Mouse (Mus musculus): Measurements from ENCODE around the gene Slc2a8. TPM values are rescaled to one million over a fixed set of nuclear protein-coding genes. Genes with fewer than 3 reads are reported as not detected.
A peak's percentile ranks its signal among the peaks of the same experiment; 100 is the strongest.

The Slc2a8 gene
- polyA plus RNA-seq, 1 experiment from 2014 or later, result 17.6 TPM

GRCm38 (mm10) chr2:32966689-32967631 is 14.9 kb downstream of the Slc2a8 start:
- H3K4me1 ChIP-seq (ENCODE audit: control insufficient read depth, insufficient read depth, low read length), result peaks cover 24% of the 10 kb centered on the region
- WGBS, result under 1% methylated on average over 55 of the region's 55 CpGs
- H3K36me3 ChIP-seq (ENCODE audit: control insufficient read depth, insufficient read depth, low read length), result peaks cover 12% of the 10 kb centered on the region
- H3K27me3 ChIP-seq (ENCODE audit: control insufficient read depth, insufficient read depth, low read length), result no peaks in the 10 kb centered on the region
- peak overlapping the region; percentile 69 for H3K4me2 ChIP-seq (ENCODE audit: low read depth, low read length)
- peak overlapping the region; percentile 95 for H3K27ac ChIP-seq (ENCODE audit: low read depth, low read length)
- H3K4me3 ChIP-seq (ENCODE audit: low read depth, low read length), result peak overlapping the region; percentile 57
- H3K9me3 ChIP-seq (ENCODE audit: control insufficient read depth, low read length), result no peaks in the 10 kb centered on the region
- ATAC-seq (ENCODE audit: low read depth), result peak; percentile 92
- peak overlapping the region; percentile 78 for H3K9ac ChIP-seq (replicated peaks; ENCODE audit: low read depth, low read length)

GRCm38 (mm10) chr2:32966184-32966688 is 15.6 kb downstream of the Slc2a8 start:
- H3K4me2 ChIP-seq (ENCODE audit: low read depth, low read length), result peak overlapping the region; percentile 69
- ATAC-seq (ENCODE audit: low read depth), result peak; percentile 26
- peak overlapping the region; percentile 57 for H3K4me3 ChIP-seq (ENCODE audit: low read depth, low read length)
- H3K9ac ChIP-seq (replicated peaks; ENCODE audit: low read depth, low read length), result peak overlapping the region; percentile 78
- no peaks in the 10 kb centered on the region for H3K27me3 ChIP-seq (ENCODE audit: control insufficient read depth, insufficient read depth, low read length)
- H3K4me1 ChIP-seq (ENCODE audit: control insufficient read depth, insufficient read depth, low read length), result peaks cover 24% of the 10 kb centered on the region
- no peaks in the 10 kb centered on the region for H3K9me3 ChIP-seq (ENCODE audit: control insufficient read depth, low read length)
- peaks cover 12% of the 10 kb centered on the region for H3K36me3 ChIP-seq (ENCODE audit: control insufficient read depth, insufficient read depth, low read length)
- peak overlapping the region; percentile 95 for H3K27ac ChIP-seq (ENCODE audit: low read depth, low read length)
- WGBS, result 11% methylated on average over 13 of the region's 13 CpGs

- H3K4me3 ChIP-seq (ENCODE audit: low read depth, low read length), result no peak overlapping the region
- H3K27me3 ChIP-seq (ENCODE audit: control insufficient read depth, insufficient read depth, low read length), result no peaks in the 10 kb centered on the region
- peaks cover 12% of the 10 kb centered on the region for H3K36me3 ChIP-seq (ENCODE audit: control insufficient read depth, insufficient read depth, low read length)
- no peak overlapping the region for H3K27ac ChIP-seq (ENCODE audit: low read depth, low read length)
- peaks cover 28% of the 10 kb centered on the region for H3K4me1 ChIP-seq (ENCODE audit: control insufficient read depth, insufficient read depth, low read length)
- H3K9me3 ChIP-seq (ENCODE audit: control insufficient read depth, low read length), result no peaks in the 10 kb centered on the region
- no peak overlapping the region for H3K9ac ChIP-seq (replicated peaks; ENCODE audit: low read depth, low read length)
- H3K4me2 ChIP-seq (ENCODE audit: low read depth, low read length), result peak overlapping the region; percentile 69; the same call in 1 of the 2 replicates
- 16% methylated on average over 7 of the region's 7 CpGs for WGBS
- no peak for ATAC-seq (ENCODE audit: low read depth)
Observed at GRCm38 (mm10) chr2:32965511-32966183, 16.2 kb downstream of the Slc2a8 start.

- Histone ChIP-seq H3K4me1 (ENCODE audit: control insufficient read depth, insufficient read depth, low read length) (peaks cover 30% of the 10 kb centered on the region), H3K4me2 (ENCODE audit: low read depth, low read length) (no peak overlapping the region)
Observed at GRCm38 (mm10) chr2:32964659-32965457, 17.0 kb downstream of the Slc2a8 start.

GRCm38 (mm10) chr2:32963981-32964380 is 17.9 kb downstream of the Slc2a8 start:
- H3K4me2 ChIP-seq (ENCODE audit: low read depth, low read length), result no peak overlapping the region
- no peak overlapping the region for H3K4me3 ChIP-seq (ENCODE audit: low read depth, low read length)
- no peak for ATAC-seq (ENCODE audit: low read depth)
- H3K4me1 ChIP-seq (ENCODE audit: control insufficient read depth, insufficient read depth, low read length), result peaks cover 30% of the 10 kb centered on the region
- no peak overlapping the region for H3K27ac ChIP-seq (ENCODE audit: low read depth, low read length)
- H3K36me3 ChIP-seq (ENCODE audit: control insufficient read depth, insufficient read depth, low read length), result peaks cover 12% of the 10 kb centered on the region
- no peak overlapping the region for H3K9ac ChIP-seq (replicated peaks; ENCODE audit: low read depth, low read length)
- H3K9me3 ChIP-seq (ENCODE audit: control insufficient read depth, low read length), result no peaks in the 10 kb centered on the region
- whole genome bisulfite sequencing, result 86% methylated on average over 1 of the region's 1 CpGs
- no peaks in the 10 kb centered on the region for H3K27me3 ChIP-seq (ENCODE audit: control insufficient read depth, insufficient read depth, low read length)

More at GRCm38 (mm10) chr2:32964659-32965457, 17.0 kb downstream of the Slc2a8 start:
- no peak for ATAC-seq (ENCODE audit: low read depth)
- WGBS, result 30% methylated on average over 10 of the region's 10 CpGs
- no peaks in the 10 kb centered on the region for H3K27me3 ChIP-seq (ENCODE audit: control insufficient read depth, insufficient read depth, low read length)
- no peak overlapping the region for H3K9ac ChIP-seq (replicated peaks; ENCODE audit: low read depth, low read length)
- H3K36me3 ChIP-seq (ENCODE audit: control insufficient read depth, insufficient read depth, low read length), result peaks cover 12% of the 10 kb centered on the region
- H3K27ac ChIP-seq (ENCODE audit: low read depth, low read length), result no peak overlapping the region
- H3K4me3 ChIP-seq (ENCODE audit: low read depth, low read length), result no peak overlapping the region
- H3K9me3 ChIP-seq (ENCODE audit: control insufficient read depth, low read length), result no peaks in the 10 kb centered on the region

GRCm38 (mm10) chr2:32963544-32963943 is 18.3 kb downstream of the Slc2a8 start:
- no peak overlapping the region for H3K4me3 ChIP-seq (ENCODE audit: low read depth, low read length)
- H3K27me3 ChIP-seq (ENCODE audit: control insufficient read depth, insufficient read depth, low read length), result no peaks in the 10 kb centered on the region
- H3K4me2 ChIP-seq (ENCODE audit: low read depth, low read length), result no peak overlapping the region
- WGBS, result 78% methylated on average over 4 of the region's 4 CpGs
- peaks cover 30% of the 10 kb centered on the region for H3K4me1 ChIP-seq (ENCODE audit: control insufficient read depth, insufficient read depth, low read length)
- peaks cover 12% of the 10 kb centered on the region for H3K36me3 ChIP-seq (ENCODE audit: control insufficient read depth, insufficient read depth, low read length)
- H3K9ac ChIP-seq (replicated peaks; ENCODE audit: low read depth, low read length), result no peak overlapping the region
- H3K27ac ChIP-seq (ENCODE audit: low read depth, low read length), result no peak overlapping the region
- no peaks in the 10 kb centered on the region for H3K9me3 ChIP-seq (ENCODE audit: control insufficient read depth, low read length)
- ATAC-seq (ENCODE audit: low read depth), result no peak

- 10% methylated on average over 9 of the region's 9 CpGs for WGBS
- Histone ChIP-seq H3K9me3 (ENCODE audit: control insufficient read depth, low read length) (no peaks in the 10 kb centered on the region), H3K27me3 (ENCODE audit: control insufficient read depth, insufficient read depth, low read length) (no peaks in the 10 kb centered on the region), H3K4me1 (ENCODE audit: control insufficient read depth, insufficient read depth, low read length) (peaks cover 28% of the 10 kb centered on the region), H3K4me2 (ENCODE audit: low read depth, low read length) (peak overlapping the region; percentile 99), H3K36me3 (ENCODE audit: control insufficient read depth, insufficient read depth, low read length) (peaks cover 12% of the 10 kb centered on the region), H3K4me3 (ENCODE audit: low read depth, low read length) (peak overlapping the region; percentile 73), H3K9ac (replicated peaks; ENCODE audit: low read depth, low read length) (peak overlapping the region; percentile 83), H3K27ac (ENCODE audit: low read depth, low read length) (no peak overlapping the region)
- no peak for ATAC-seq (ENCODE audit: low read depth)
Observed at GRCm38 (mm10) chr2:32962875-32963220, 19.0 kb downstream of the Slc2a8 start.

GRCm38 (mm10) chr2:32962062-32962874 is 19.6 kb downstream of the Slc2a8 start:
- peak overlapping the region; percentile 83 for H3K9ac ChIP-seq (replicated peaks; ENCODE audit: low read depth, low read length)
- 1% methylated on average over 33 of the region's 33 CpGs for WGBS
- H3K4me1 ChIP-seq (ENCODE audit: control insufficient read depth, insufficient read depth, low read length), result peaks cover 22% of the 10 kb centered on the region
- H3K27me3 ChIP-seq (ENCODE audit: control insufficient read depth, insufficient read depth, low read length), result no peaks in the 10 kb centered on the region
- peaks cover 12% of the 10 kb centered on the region for H3K36me3 ChIP-seq (ENCODE audit: control insufficient read depth, insufficient read depth, low read length)
- H3K4me2 ChIP-seq (ENCODE audit: low read depth, low read length), result peak overlapping the region; percentile 99
- peak overlapping the region; percentile 73 for H3K4me3 ChIP-seq (ENCODE audit: low read depth, low read length)
- ATAC-seq (ENCODE audit: low read depth), result no peak
- peak overlapping the region; percentile 76 for H3K27ac ChIP-seq (ENCODE audit: low read depth, low read length)
- no peaks in the 10 kb centered on the region for H3K9me3 ChIP-seq (ENCODE audit: control insufficient read depth, low read length)

Measured in neural tube, embryonic 14.5 days (tissue).